Mouse (Mus musculus): ENCODE measurements around the gene Rfx7.

Rfx7 gene

GRCm38 (mm10) chr9:72531996-72532380 is at the start of gene Rfx7:
Gene Rfx7, plus strand, starts transcription at chr9:72532240.
- peak; percentile 76 for DNase-seq (ENCODE audit: low spot score)

- no peak for DNase-seq (ENCODE audit: low spot score)
Observed at GRCm38 (mm10) chr9:72488523-72488922, 43.5 kb upstream of the Rfx7 start.

DNA sequence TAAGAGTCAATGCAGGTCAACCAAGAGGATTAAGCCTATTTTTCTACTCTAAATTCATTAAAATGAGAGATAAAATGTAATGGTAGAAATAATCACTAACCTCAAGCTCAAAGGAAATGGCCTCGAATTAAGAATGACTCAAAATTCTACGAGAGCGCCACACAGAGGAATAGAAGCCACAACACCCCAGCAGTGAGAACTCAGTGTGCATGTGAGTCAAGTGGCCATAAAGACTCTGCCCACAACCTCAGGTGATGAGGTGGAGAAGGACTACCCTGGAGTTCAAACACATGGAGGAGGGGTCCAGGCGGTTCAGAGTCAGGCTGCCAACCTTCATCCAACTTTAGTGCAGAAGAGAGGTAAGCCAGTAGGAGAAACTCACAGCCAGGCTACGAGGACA is 42.9 kb upstream of the Rfx7 start:
- DNase-seq (ENCODE audit: low spot score): no peak

DNA sequence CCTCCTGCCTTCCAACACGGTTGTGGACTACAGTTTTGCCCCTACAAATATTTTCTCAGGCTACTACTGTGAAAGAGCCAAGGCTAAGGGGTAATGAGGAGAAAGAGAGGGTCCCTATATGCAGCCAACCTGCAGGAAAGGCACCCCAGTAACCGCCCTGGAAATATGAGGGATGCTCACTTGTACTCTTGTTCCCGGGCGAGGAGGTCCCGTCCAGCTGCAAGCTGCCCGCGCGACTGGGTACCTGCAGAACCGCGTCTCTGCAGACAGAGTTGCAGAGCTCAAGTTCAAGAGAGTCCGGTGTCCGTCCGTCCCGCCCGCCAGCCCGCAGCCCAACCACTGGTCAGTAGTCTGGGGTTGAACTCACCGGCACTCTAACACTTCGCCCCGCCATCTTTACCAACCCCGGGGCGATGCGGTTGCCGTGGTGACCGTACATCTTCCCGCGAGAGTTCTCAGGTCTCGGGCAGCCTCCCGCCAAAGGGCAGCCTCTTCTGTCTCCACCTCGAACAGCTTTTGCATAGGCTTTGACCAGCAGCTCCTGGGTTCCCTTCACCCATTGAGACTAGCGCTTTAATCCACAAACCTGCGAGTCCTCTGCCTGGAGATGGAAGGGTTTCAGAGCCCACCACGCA is 40.4 kb upstream of the Rfx7 start:
- peak; percentile 94 for DNase-seq (ENCODE audit: low spot score)

- no peak for DNase-seq (ENCODE audit: low spot score)
Observed at GRCm38 (mm10) chr9:72492194-72492565, 39.9 kb upstream of the Rfx7 start, which contains the start of gene Tex9. Gene Tex9, minus strand, starts transcription at chr9:72492212.

- no peak for DNase-seq (ENCODE audit: low spot score)
Observed at GRCm38 (mm10) chr9:72493465-72493864, 38.6 kb upstream of the Rfx7 start.

DNA sequence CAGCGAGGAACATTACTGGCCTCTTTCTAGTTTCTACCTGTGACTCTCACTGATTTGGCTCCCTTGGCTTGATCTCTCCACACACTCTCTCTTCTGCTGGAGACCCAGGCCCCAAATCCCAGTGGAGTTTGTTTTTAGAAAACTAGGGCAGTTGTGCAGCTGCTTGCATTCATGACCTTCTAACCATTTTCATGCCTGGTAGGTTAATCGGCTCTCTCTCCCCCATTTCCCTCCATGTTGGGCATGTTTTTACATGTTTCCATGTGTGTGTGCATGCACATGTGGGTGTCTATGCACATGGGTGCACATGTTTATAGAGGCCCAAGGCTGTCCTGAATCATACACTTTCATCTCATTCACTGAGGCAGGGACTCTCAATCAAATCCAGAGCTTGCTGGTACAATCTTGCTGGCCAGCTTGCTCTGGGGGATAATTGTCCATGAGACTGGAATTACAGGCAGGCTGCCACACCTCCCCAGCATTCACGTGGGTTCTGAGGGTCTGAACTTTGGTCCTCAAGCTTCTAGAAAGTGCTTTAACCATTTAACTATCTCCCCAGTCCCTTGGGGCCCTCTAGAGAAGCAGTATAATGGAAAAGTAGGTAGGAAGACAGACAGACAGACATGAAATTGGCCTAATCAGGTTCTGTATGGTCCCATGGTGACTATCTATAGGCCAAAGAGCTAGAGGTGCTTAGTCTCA is 37.9 kb upstream of the Rfx7 start:
- DNase-seq (ENCODE audit: low spot score): no peak

DNA sequence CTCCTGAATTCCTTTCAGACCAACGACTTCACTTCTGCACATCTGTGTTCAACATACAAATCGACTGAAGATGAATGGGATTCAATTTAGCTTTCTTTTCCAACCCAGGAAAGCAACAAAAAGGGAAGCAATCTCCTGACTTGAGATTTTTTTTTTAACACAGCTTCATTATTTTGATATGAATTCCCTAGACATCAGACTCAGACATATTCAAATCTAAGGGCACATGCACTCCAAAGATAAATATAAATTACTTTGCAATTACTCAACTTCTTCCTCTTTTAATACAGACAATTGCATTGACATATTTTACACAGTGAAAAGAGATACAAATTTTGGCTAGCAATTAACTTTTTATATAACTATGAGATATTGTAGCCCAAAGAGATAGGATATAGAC is 35.3 kb upstream of the Rfx7 start:
- no peak for DNase-seq (ENCODE audit: low spot score)

DNA sequence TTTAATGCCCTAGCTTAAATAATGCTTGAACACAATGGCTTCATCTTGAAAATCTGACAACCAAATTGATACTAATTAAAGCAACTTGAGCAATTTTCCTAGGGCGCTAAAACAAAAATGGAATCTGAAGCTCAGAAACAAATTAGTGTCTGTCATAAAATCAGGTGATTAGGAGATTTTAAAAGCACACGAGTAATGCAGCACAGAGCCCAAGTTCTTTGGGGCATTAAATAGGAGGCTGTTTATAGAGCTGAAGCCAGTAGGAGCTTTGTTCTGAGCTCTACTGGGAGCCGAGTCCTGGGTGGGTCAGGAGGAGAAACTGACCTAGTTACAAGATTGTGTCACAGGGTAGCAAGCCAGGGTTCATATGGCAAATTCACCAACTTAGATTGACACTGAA is 34.9 kb upstream of the Rfx7 start:
- no peak for DNase-seq (ENCODE audit: low spot score)

GRCm38 (mm10) chr9:72512229-72512981 is 19.6 kb upstream of the Rfx7 start:
- DNase-seq (ENCODE audit: low spot score): no peak

- DNase-seq (ENCODE audit: low spot score): no peak
Observed at GRCm38 (mm10) chr9:72515366-72515765, 16.7 kb upstream of the Rfx7 start.

- no peak for DNase-seq (ENCODE audit: low spot score)
Observed at GRCm38 (mm10) chr9:72519246-72519645, 12.8 kb upstream of the Rfx7 start.

- no peak for DNase-seq (ENCODE audit: low spot score)
Observed at GRCm38 (mm10) chr9:72520849-72521248, 11.2 kb upstream of the Rfx7 start.

- no peak for DNase-seq (ENCODE audit: low spot score)
Observed at GRCm38 (mm10) chr9:72526091-72526490, 5.9 kb upstream of the Rfx7 start.

DNA sequence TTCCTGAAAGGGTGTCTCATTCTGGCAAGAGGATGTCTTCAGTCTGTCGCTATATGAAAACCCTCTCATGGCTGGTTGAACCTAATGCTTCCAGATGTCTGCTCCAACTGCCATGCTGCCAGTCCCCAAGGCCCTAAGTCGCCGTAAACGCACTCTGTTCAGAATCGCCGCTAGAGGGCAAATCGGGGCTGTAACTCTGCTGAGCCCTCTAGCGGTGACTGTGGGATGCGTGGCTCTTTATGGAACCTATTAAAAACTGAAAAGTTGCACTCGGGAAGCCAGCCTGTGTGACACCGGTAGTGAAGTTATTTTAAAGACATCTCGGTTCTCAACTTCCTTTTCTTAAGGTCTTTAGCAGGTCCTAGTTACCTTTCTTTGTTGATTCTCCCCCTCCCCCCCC is 1.8 kb upstream of the Rfx7 start:
- DNase-seq (ENCODE audit: low spot score): peak; percentile 87

- DNase-seq (ENCODE audit: low spot score): no peak
Observed at GRCm38 (mm10) chr9:72530824-72531223, 1.2 kb upstream of the Rfx7 start.

- DNase-seq (ENCODE audit: low spot score): peak; percentile 76
Observed at GRCm38 (mm10) chr9:72531291-72531995, 597 bp upstream of the Rfx7 start.

DNA sequence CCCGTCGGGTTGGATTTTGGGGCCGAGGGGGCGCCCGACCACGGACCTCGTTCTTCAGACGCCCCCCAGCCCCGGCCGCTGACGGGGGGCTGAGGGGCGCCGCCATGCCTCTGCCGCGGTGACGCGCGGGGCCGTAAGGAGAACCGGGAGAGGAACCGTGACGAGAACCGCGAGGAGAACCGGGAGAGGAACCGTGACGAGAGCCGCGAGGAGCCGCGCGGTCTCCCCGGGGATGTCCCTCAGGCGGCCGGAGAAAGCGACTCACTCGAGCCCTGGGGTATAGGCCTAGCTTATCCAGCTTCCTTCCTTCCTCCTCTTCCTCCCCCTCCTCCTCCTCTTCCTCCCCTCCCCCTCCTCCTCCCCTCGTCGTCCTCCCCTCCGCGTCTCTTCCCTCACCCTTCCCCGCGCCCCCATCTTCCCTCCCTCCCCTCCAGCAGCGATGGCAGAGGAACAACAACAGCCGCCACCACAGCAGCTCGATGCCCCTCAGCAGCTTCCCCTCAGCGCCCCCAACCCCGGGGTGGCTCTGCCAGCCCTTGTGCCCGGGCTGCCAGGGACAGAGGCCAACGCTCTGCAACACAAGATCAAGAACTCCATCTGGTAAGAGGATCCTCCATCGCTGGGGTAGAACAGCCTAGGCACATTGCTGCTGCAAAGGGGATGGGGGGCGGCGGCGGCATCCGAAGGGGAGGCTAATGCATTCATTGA is 495 bp downstream of the Rfx7 start:
- DNase-seq (ENCODE audit: low spot score): peak; percentile 45

DNA sequence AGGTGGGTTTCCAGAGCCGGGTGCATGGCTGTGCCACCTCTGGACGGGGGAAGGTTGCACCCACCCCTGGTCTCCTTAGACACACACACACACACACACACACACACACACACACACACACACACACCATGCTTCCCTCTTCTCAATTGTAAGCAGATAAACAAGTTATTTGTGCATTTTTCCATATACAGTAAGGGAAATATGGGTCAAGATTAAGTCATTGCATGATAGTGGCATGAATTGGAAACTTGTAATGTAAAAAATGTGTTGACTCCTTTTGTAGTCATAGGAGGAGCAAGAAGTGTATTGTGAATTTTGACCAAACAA is 1.0 kb downstream of the Rfx7 start:
- no peak for DNase-seq (ENCODE audit: low spot score)

- DNase-seq (ENCODE audit: low spot score): no peak
Observed at GRCm38 (mm10) chr9:72534985-72535384, 2.9 kb downstream of the Rfx7 start.

- no peak for DNase-seq (ENCODE audit: low spot score)
Observed at GRCm38 (mm10) chr9:72535394-72535793, 3.4 kb downstream of the Rfx7 start.

DNA sequence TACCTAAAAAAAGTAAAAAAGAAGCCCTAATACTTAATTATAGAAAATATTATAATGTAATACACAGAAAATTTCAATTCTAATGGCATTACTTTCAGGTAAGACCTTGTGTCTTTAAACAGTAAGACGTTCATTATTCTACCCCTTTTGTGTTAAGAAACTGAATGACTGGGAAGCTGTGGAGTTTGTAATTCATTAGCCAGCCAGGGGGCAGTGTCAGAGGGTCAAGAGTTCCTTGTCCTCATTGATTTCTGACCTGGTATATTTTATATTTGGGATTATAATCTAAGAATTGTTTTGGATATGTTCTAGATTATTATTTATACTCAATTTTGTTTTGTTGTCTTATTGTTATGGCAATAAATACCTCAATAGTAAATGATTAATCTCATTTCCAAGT is 5.0 kb downstream of the Rfx7 start:
- DNase-seq (ENCODE audit: low spot score): no peak

Data from urinary bladder, postnatal 14 days (tissue).